8 mouse cellular contexts compared by ENCODE assay signal in genomic region chr3:33142901-33143461, GRCm38 (mm10). TPM values are rescaled to one million over a fixed set of nuclear protein-coding genes. Genes with fewer than 3 reads are reported as not detected.
A peak's percentile ranks its signal among the peaks of the same experiment; 100 is the strongest.
DNase-seq lines count a peak whose midpoint lies in the region; ATAC-seq lines count a peak whose summit lies in the region.

TSS of gene Pex5l (minus strand) at chr3:33143247.

- H3K9ac ChIP-seq in forebrain, embryonic 15.5 days (replicated peaks), result peak within 1 kb of the TSS; percentile 68
- H3K9ac ChIP-seq in lung, embryonic 16.5 days (ENCODE audit: low read length), result no peak within 1 kb of the TSS

- H3K4me2 ChIP-seq in forebrain, embryonic 15.5 days (replicated peaks), result peak within 1 kb of the TSS; percentile 93
- H3K4me2 ChIP-seq in lung, embryonic 16.5 days (ENCODE audit: low read depth, low read length), result peak within 1 kb of the TSS; percentile 72

- under 1% methylated on average over 77 of the region's 88 CpGs for WGBS in forebrain, embryonic 15.5 days
- WGBS in lung, embryonic 16.5 days, result under 1% methylated on average over 77 of the region's 88 CpGs

- peak; percentile 95 for ATAC-seq in forebrain, embryonic 15.5 days (replicated peaks)
- ATAC-seq in hematopoietic stem cell, adult 5-6 weeks (replicated peaks in 1 of 2; ENCODE audit: insufficient read depth in 1 of 2, low FRiP score in 2 of 2, low TSS enrichment in 1 of 2, low read depth in 1 of 2, poor library complexity in 2 of 2, severe bottlenecking in 2 of 2), result peak; percentile 56 to 64; a peak in 3 of 4 replicates
- peak; percentile 95 for ATAC-seq in lung, embryonic 16.5 days (ENCODE audit: low read depth)

- H3K4me1 ChIP-seq in forebrain, embryonic 15.5 days, result peaks cover 13% of the 10 kb centered on the region
- peaks cover 4% of the 10 kb centered on the region for H3K4me1 ChIP-seq in lung, embryonic 16.5 days (replicated peaks; ENCODE audit: control insufficient read depth, insufficient read depth, low read length)

- no peaks in the 10 kb centered on the region for H3K9me3 ChIP-seq in forebrain, embryonic 15.5 days
- H3K9me3 ChIP-seq in lung, embryonic 16.5 days (ENCODE audit: control insufficient read depth, low read length), result no peaks in the 10 kb centered on the region

- peaks cover 23% of the 10 kb centered on the region for H3K27me3 ChIP-seq in forebrain, embryonic 15.5 days
- peaks cover 9% of the 10 kb centered on the region for H3K27me3 ChIP-seq in lung, embryonic 16.5 days (ENCODE audit: control insufficient read depth, insufficient read depth, low read depth, low read length)

- H3K27ac ChIP-seq in forebrain, embryonic 15.5 days (replicated peaks), result peak within 1 kb of the TSS; percentile 50; the same call in 1 of the 2 replicates
- H3K27ac ChIP-seq in lung, embryonic 16.5 days (ENCODE audit: low read length), result no peak within 1 kb of the TSS

- no peaks in the 10 kb centered on the region for H3K36me3 ChIP-seq in forebrain, embryonic 15.5 days
- H3K36me3 ChIP-seq in lung, embryonic 16.5 days (ENCODE audit: control insufficient read depth, insufficient read depth, low read length), result no peaks in the 10 kb centered on the region

- peak within 1 kb of the TSS; percentile 83 for H3K4me3 ChIP-seq in forebrain, embryonic 15.5 days
- peak within 1 kb of the TSS; percentile 61 for H3K4me3 ChIP-seq in lung, embryonic 16.5 days (ENCODE audit: low read length)

- DNase-seq in Muller cell, postnatal 12 days (ENCODE audit: inconsistent ontology term), result peak; percentile 83
- peak; percentile 30 for DNase-seq in cerebellum, adult 11-12 months
- peak; percentile 80 for DNase-seq in layer of hippocampus, adult 9-11 months
- peak; percentile 88 for DNase-seq in right cerebral cortex, adult 18-20 months
- no peak for DNase-seq in spleen, postnatal 36 days (ENCODE audit: low spot score in 2 of 2)

RNA-seq across cellular contexts. Expression of gene Pex5l, which starts in this region (rescaled TPM):
- 1.3 and 1.7 TPM in 2 replicates for polyA plus RNA-seq in forebrain, embryonic 15.5 days (2015; fragmentation: Nextera tagmentation; extraction: Ambion mirVana)
- total RNA-seq in hematopoietic stem cell, adult 5-6 weeks (2017), result not detected in 2 replicates
- polyA plus RNA-seq in lung, embryonic 16.5 days (2015; fragmentation: Nextera tagmentation; extraction: Ambion mirVana), result 0.19 TPM in 2 replicates

Comparison
In these comparisons a context has a peak if more than half of its experiments do, and no peak if none do; other contexts are left out.
1. Peak in ATAC-seq in hematopoietic stem cell, adult 5-6 weeks; RNA of the gene not detected or under 1 TPM.
2. Peak in ATAC-seq, H3K4me3 ChIP-seq and H3K4me2 ChIP-seq in lung, embryonic 16.5 days; RNA of the gene not detected or under 1 TPM.
3. DNase-seq: peak in Muller cell, postnatal 12 days (single experiment), cerebellum, adult 11-12 months (single experiment), layer of hippocampus, adult 9-11 months (single experiment) and right cerebral cortex, adult 18-20 months (single experiment); none in spleen, postnatal 36 days (0 of 2).
4. Peak in every context shown above with its lines, with median percentiles within 50 percentile points of each other: ATAC-seq.